Mouse (Mus musculus) limb, embryonic 12.5 days (tissue): ENCODE measurements around the gene Rhbdd3. TPM values are rescaled to one million over a fixed set of nuclear protein-coding genes. Genes with fewer than 3 reads are reported as not detected.

ENCODE experiments used
- ATAC-seq: fragments of 200-750 bp; cut with Nextera tagmentation; 2 replicates; pipeline ENCODE4 v1.8.0; 2017; ENCODE audit warnings: low read depth, moderate TSS enrichment; ENCODE audit not compliant: insufficient number of reproducible peaks, insufficient read depth, low FRiP score, low TSS enrichment
- H3K27ac ChIP-seq: fragments of 300-500 bp; sonication (generic); 2 replicates; pipeline ENCODE4 v1.5.1; 2016; ENCODE audit warnings: mild to moderate bottlenecking, moderate library complexity
- H3K27me3 ChIP-seq: fragments of 300-500 bp; sonication (generic); 2 replicates; pipeline ENCODE4 v1.6.1; 2016; ENCODE audit warnings: mild to moderate bottlenecking, moderate library complexity
- H3K36me3 ChIP-seq: fragments of 300-500 bp; sonication (generic); 2 replicates; pipeline ENCODE4 v1.6.1; 2016; ENCODE audit warnings: mild to moderate bottlenecking, moderate library complexity
- H3K4me1 ChIP-seq: fragments of 300-500 bp; sonication (generic); replicated peaks from 2 replicates; pipeline ENCODE4 v1.6.1; 2016
- H3K4me2 ChIP-seq: fragments of 300-500 bp; sonication (generic); 2 replicates; pipeline ENCODE4 v1.6.1; 2016; ENCODE audit warnings: mild to moderate bottlenecking, moderate library complexity
- H3K4me3 ChIP-seq: fragments of 300-500 bp; sonication (generic); replicated peaks from 2 replicates; pipeline ENCODE4 v1.5.1; 2016; ENCODE audit warnings: mild to moderate bottlenecking
- H3K9ac ChIP-seq: fragments of 300-500 bp; sonication (generic); replicated peaks from 2 replicates; pipeline ENCODE4 v1.6.1; 2016; ENCODE audit warnings: mild to moderate bottlenecking, moderate library complexity
- H3K9me3 ChIP-seq: fragments of 300-500 bp; sonication (generic); 2 replicates; pipeline ENCODE4 v1.6.1; 2016; ENCODE audit warnings: mild to moderate bottlenecking, moderate library complexity
- WGBS: fragments of 180-500 bp; shearing (Covaris S2); methylation state at CpG from one replicate; pipeline ENCODE4 v1.1.7; 2016; 5-methylcytosine and 5-hydroxymethylcytosine counted together
- polyA plus RNA-seq: library from polyadenylated mRNA; unstranded; fragments of >200 nt; fragmentation: Nextera tagmentation; extraction: Ambion mirVana; gene quantifications from 2 replicates; pipeline ENCODE4 v1.2.1, GENCODE M21; 2016

Gene Rhbdd3
- polyA plus RNA-seq, 1 experiment from 2014 or later: 24.8 TPM

DNA sequence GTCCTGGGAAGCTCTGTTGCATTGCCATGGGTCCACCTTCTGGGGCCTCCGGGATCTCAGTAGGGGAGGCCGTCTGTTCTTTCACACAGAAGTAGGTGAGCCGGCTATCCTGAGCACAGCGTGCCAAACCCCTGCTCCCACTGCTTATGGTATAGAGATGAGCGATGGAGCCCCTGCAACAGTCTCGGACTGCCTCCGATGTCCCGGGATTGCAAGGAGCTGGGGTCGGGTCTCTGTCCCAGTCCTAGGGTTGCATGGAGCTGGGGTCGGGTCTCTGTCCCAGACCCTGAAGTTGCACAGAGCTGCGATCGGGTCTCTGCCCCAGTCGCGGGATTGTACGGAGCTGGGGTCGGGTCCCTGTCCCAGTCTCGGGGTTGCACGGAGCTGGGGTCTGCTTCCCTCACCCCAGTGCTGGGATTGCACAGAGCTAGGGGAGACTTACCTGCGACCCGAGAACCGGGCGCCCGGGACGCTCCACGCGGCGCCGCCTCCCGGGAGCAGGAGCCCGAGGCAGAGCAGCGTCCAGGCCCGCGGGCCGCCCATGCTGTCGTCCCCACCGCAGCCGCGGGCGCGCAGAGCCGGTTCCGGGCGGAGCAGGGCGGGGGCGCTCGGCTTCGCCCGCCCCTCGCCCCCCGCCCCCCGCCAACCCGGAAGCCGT lies 53.1 kb downstream of the Rhbdd3 start, which contains the start of gene Emid1:
TSS of gene Emid1 (minus strand) at position 578 of the 658 bp plus-strand sequence.
- peak within 1 kb of the TSS; percentile 84 for H3K4me2 ChIP-seq
- H3K9me3 ChIP-seq: no peaks in the 10 kb centered on the region
- WGBS: 1% methylated on average over 51 of the region's 53 CpGs
- peak; percentile 52 for ATAC-seq
- peaks cover 38% of the 10 kb centered on the region for H3K4me1 ChIP-seq
- H3K9ac ChIP-seq: peak within 1 kb of the TSS; percentile 82
- no peaks in the 10 kb centered on the region for H3K36me3 ChIP-seq
- peaks cover 28% of the 10 kb centered on the region for H3K27me3 ChIP-seq
- H3K4me3 ChIP-seq: peak within 1 kb of the TSS; percentile 64
- H3K27ac ChIP-seq: no peak within 1 kb of the TSS

DNA sequence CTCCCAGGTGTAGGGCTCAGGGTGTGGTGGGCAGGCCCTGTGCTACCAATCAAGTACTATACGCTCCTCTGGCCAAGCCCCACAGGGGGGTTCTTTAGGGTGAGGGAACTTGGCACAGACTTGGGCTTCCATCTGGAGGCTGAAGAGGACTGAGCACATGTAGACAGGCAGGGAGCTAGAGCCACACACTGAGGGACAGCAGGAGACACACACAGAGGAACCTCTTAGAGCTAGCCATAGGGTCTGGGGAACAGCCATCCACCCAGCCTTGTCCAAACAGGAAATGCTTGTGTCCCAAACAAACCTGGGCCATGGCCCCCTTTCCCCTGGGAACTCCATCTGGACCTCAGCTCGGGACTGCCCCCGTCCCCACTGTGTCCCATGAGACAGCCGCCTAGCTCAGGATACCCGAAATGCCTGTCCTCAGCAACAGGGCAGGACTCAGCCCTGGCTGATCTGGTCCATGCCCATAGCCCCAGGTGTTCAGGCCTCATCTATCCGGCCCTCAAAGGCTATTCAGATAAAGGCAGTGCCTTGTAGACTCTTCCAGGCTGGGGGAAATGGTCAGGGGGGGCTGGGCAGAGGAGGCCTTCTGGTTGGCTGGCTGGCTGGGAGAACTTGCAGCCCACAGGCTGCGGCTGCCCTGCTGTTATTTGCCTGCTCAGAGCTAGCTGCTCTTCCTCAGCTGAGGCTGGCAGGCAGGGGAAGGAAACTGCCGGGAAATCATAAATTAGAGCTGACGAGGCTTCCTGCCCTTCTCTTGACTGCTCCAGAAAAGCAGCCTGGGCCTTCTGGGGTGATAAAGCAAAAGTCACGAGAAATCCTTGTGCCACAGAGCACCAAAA lies 56.5 kb downstream of the Rhbdd3 start:
- Histone ChIP-seq H3K27me3 (peaks cover 16% of the 10 kb centered on the region), H3K4me3 (no peak overlapping the region), H3K36me3 (no peaks in the 10 kb centered on the region), H3K9ac (no peak overlapping the region), H3K4me1 (peaks cover 27% of the 10 kb centered on the region), H3K27ac (peak overlapping the region; percentile 18; the same call in 1 of the 2 replicates), H3K4me2 (no peak overlapping the region), H3K9me3 (no peaks in the 10 kb centered on the region)
- no peak for ATAC-seq
- WGBS: 31% methylated on average over 10 of the region's 10 CpGs

Other genes starting within 250 kb of the Rhbdd3 start
- 59.8 and 68.0 TPM in 2 replicates for gene Nf2, start 249.4 kb upstream of the Rhbdd3 start, polyA plus RNA-seq
- gene Nipsnap1, start 225.0 kb upstream of the Rhbdd3 start, polyA plus RNA-seq: 85.8 and 87.1 TPM in 2 replicates
- gene Thoc5, start 203.6 kb upstream of the Rhbdd3 start, polyA plus RNA-seq: 40.3 and 44.3 TPM in 2 replicates
- 0.19 and 0.27 TPM in 2 replicates for gene Nefh, start 150.9 kb upstream of the Rhbdd3 start, polyA plus RNA-seq
- gene Ap1b1, start 112.1 kb upstream of the Rhbdd3 start, polyA plus RNA-seq: 48.8 and 54.8 TPM in 2 replicates
- 2.8 and 3.2 TPM in 2 replicates for gene Rasl10a, start 40.8 kb upstream of the Rhbdd3 start, polyA plus RNA-seq
- 40.5 and 44.9 TPM in 2 replicates for gene Gas2l1, start 33.6 kb upstream of the Rhbdd3 start, polyA plus RNA-seq
- gene Ewsr1, start 340 bp downstream of the Rhbdd3 start, polyA plus RNA-seq: 1,006 and 1,007 TPM in 2 replicates
- gene Emid1, start 53.3 kb downstream of the Rhbdd3 start, polyA plus RNA-seq: 16.4 and 18.2 TPM in 2 replicates
- gene Kremen1, start 162.6 kb downstream of the Rhbdd3 start, polyA plus RNA-seq: 24.2 and 26.2 TPM in 2 replicates